Mouse (Mus musculus) activated CD4-positive, CD25-positive, alpha-beta regulatory T cell, adult 4 months (primary cell): ENCODE results near the gene BC051665. TPM values are rescaled to one million over a fixed set of nuclear protein-coding genes. Genes with fewer than 3 reads are reported as not detected.

Experiments used
- ATAC-seq: one replicate; pipeline ENCODE4 v1.8.0; 2017
- polyA plus RNA-seq, 2 experiments: library from polyadenylated mRNA; unstranded; fragments of 100-300 nt; shearing (Covaris generic); gene quantifications; one replicate each; pipeline ENCODE4 v1.2.1; 2017

The BC051665 gene
- polyA plus RNA-seq, 2 experiments from 2014 or later, result not detected

- no peak for ATAC-seq
Observed at GRCm38 (mm10) chr13:60742611-60743010, 43.6 kb downstream of the BC051665 start.

GRCm38 (mm10) chr13:60740248-60740647 lies 45.9 kb downstream of the BC051665 start:
- no peak for ATAC-seq

- peak; percentile 81 for ATAC-seq
Observed at GRCm38 (mm10) chr13:60738429-60738828, 47.7 kb downstream of the BC051665 start.

GRCm38 (mm10) chr13:60737632-60738324 lies 48.4 kb downstream of the BC051665 start:
- ATAC-seq, result peak; percentile 85

GRCm38 (mm10) chr13:60736421-60737105 lies 49.6 kb downstream of the BC051665 start:
- no peak for ATAC-seq

GRCm38 (mm10) chr13:60735306-60735705 lies 50.9 kb downstream of the BC051665 start:
- ATAC-seq, result no peak

Other genes starting within 250 kb of the BC051665 start
- gene Dapk1, start 184.4 kb downstream of the BC051665 start, polyA plus RNA-seq, result 1 to 10 TPM in 1 of 2 experiments, under 1 TPM in 1; 0.46 to 1.3 TPM
- gene Ctsll3, start 16.5 kb upstream of the BC051665 start, polyA plus RNA-seq, result not detected
- 1 to 10 TPM in 1 of 2 experiments, not detected in 1; 1.7 TPM for gene 4930486L24Rik, start 78.1 kb upstream of the BC051665 start, polyA plus RNA-seq
- 1 to 10 TPM in 1 of 2 experiments, not detected in 1; 1.1 TPM for gene Gm49392, start 110.5 kb upstream of the BC051665 start, polyA plus RNA-seq
- gene Ctla2b, start 111.1 kb upstream of the BC051665 start, polyA plus RNA-seq, result 10 to 100 TPM in 1 of 2 experiments, 1 to 10 TPM in 1; 6.0 to 10.1 TPM
- not detected for gene Tpbpb, start 118.5 kb upstream of the BC051665 start, polyA plus RNA-seq
- not detected for gene Gm49393, start 149.2 kb upstream of the BC051665 start, polyA plus RNA-seq
- 1 to 10 TPM in 1 of 2 experiments, under 1 TPM in 1; 0.99 to 2.0 TPM for gene Gm49391, start 150.2 kb upstream of the BC051665 start, polyA plus RNA-seq
- 10 to 100 TPM; 52.2 to 59.2 TPM for gene Ctla2a, start 150.3 kb upstream of the BC051665 start, polyA plus RNA-seq
- not detected for gene Tpbpa, start 155.6 kb upstream of the BC051665 start, polyA plus RNA-seq
- gene Ctsj, start 219.6 kb upstream of the BC051665 start, polyA plus RNA-seq, result not detected